Mouse (Mus musculus): Measurements from ENCODE around the gene Dnm2.

Gene Dnm2

DNA sequence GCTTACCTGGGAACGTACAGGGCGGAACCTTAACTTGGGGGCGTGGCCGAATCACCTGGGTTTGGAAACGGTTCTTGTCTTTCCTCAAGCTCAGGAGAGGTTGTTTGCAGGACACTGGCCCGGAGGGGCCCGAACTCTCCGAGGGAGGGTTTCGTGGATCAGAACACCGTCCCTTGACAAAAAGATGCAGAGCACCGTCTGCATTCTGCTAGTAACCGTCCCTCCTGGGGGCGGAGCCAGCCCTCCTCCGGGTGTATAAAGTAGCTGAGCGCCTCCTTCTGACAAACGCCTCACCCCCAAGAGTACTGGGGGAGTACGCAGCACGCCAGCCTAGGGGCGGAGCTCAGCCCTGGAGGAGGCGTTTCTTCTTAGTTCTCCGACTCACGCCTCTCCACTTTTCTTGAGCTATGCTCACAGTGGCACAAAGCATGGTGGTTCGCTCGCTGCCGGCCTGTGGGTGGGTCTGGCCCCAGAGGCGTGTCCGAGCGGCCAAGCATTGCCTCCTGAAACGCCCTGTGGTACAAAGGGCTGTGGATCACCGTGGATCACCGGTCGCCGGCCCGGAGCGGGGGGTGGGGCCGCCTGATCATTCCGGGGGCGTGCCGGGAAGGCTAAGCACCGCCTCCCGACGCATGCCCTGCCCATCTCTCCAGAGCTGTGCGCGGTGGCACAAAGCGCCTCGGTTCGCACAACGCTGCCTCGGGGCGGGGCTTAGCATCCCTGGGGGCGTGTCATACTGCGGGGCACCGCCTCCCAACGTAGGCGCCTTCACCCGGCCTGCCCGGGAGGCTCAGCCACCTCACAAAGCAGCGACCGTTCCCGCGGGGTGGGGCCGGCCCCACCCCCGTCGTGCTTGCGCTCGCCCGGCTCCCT lies 121.4 kb downstream of the Dnm2 start:
- DNase-seq (ENCODE audit: low spot score in 2 of 2), result peak; percentile 100

DNA sequence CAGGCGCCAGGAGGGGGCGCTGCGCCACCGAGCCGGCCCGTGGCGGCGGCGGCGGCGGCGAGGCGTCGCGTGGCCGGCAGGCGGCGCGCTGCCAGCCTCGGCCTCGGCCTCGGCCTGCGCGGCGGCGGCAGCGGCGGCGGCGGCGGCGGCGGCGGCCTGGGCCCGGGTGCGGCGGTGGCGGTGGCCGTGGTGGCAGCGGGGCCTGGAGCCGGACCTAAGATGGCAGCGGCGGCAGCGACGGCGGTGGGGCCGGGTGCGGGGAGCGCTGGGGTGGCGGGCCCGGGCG lies 122.0 kb downstream of the Dnm2 start, which contains the start of gene Carm1:
Gene Carm1 (plus strand): TSS at position 106 of the 286 bp plus-strand sequence.
- DNase-seq (ENCODE audit: low spot score in 2 of 2), result no peak

DNA sequence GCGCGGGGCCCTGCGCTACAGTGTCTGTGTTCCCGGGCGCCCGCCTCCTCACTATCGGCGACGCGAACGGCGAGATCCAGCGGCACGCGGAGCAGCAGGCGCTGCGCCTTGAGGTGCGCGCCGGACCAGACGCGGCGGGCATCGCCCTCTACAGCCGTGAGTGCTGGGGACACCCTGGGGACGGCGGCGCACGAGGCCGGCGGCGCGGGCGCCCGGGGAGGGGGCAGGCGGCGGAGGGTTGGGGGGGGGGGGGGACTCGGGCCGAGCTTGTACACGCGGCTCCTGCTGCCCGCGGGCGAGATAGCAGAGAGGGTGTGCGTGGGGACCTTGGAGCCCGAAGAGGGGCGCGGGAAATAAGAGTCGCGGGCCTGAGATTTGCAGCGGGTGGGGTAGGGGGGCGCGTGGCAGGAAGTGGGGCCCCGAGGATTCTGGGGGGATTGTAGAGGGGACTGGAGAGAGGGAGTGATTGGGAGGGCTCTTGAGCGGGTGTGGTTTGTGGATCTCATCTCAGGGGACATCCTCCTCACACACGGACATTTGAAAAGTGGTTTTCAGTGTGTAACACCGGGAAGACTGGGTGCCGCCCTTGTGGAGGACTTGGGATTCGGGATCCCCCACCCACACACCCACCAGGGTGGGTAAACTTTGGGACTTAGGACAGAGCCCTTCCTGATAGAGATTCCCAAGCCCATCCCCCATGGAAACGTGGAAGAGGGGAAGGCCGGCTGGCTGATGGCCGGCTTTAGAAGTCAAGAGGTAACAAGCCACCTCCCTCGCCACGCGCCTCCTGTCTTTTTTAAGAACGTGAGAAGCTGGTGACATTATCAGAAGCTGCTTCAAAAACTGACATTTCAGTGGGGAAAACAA lies 122.6 kb downstream of the Dnm2 start:
- DNase-seq (ENCODE audit: low spot score in 2 of 2), result peak in 1 of 2 experiments; percentile 36

DNA sequence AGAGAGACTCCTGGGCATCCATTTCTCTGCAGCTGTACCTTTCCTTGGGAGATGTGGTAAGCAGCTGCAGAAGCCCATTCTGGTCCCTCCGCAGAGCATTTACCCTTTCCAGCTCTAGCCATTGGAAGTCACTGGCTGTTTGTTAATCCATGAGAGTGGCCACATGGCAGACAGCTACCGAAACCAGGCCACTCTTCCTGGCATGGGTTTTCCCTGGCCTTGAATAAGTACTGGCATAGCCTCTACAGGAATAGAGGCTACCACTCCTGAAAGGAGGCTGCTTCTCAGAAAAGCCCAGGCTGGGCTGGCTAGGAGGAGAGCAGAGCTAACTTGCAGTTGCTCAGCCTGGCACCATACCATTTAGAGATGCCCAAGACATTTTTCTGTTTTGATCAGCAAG lies 126.3 kb downstream of the Dnm2 start:
- DNase-seq (ENCODE audit: low spot score in 2 of 2), result no peak

DNA sequence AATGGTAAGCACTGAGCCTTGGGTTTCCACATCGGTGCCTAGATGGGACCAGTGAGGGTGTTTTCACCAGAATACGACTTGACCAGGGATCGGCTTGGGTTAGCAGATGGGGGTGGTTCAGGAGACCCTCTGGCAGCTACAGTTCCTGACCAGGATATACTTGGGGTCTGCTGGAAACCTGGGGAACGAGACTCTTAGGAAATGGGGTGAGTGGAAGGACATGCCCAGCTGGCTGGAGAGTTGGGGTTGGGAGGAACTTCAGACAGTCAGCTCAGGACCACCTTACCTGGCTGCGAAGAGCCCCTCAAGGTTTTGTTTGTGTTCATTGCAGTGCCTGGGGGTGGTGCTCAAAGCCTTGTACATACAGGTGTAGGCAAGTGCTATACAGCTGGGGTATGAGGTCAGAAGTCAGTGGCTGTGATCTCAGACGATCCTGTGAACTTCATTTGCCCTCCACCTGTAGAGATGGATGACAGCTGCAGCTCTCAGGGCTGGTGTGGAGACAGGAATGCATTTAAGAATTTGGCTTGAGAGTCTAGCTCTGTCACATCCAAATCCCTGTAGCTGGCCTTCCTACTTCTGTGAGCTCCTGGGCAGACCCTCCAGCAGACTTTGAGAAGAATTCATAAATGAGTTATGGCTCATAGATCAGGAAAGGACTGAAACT lies 129.0 kb downstream of the Dnm2 start:
- no peak for DNase-seq (ENCODE audit: low spot score in 2 of 2)

DNA sequence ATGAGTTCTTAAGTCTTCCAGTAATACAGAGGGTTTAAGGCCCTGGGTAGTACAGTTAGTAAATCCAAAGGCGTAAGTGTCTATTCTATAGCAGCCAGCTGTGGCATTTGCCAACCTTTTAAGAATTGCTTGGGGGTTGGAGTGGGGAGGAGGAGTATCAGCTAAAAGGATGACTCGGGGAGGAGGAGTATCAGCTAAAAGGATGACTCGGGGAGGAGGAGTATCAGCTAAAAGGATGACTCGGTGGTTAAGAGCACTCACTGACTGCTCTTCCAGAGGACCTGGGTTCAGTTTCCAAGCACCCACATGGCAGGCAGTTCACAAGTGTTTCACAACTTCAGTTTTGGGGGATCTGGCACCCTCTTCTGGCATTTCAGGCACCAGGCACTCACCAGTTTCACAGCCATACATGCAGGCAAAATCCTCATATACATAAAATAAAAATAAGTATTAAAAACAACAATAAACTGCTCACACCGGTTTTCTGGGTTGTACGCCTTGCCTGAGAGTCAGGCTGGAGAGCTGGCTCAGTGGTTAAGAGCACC lies 130.6 kb downstream of the Dnm2 start:
- no peak for DNase-seq (ENCODE audit: low spot score in 2 of 2)

DNA sequence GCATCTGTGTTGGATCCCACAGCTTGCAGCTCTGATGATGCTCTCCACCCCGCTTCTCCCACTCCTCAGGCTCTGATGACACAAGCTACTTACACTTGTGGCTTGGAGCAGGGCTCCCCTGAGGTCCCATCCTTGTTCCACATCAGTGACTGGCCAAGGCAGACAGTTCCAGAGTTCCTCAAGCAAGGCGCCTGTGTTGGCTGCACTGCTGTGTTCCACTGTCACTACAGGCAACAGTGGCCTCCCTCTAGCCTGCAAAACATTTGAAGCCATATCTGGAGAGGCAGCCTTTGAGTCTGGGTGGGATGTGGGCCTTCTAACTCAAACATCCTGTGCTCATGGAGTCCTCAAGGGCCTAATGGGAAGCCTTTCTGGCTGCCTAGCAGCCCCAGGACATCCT lies 132.3 kb downstream of the Dnm2 start:
- DNase-seq (ENCODE audit: low spot score in 2 of 2), result no peak

All from spleen, postnatal 14 days (tissue).